Mouse (Mus musculus) hindbrain, embryonic 14.5 days (tissue): ENCODE data around the gene Kcnj10. TPM values are rescaled to one million over a fixed set of nuclear protein-coding genes. Genes with fewer than 3 reads are reported as not detected.

ENCODE experiments used
- ATAC-seq: fragments of 200-750 bp; cut with Nextera tagmentation; 2 replicates; pipeline ENCODE4 v1.8.0; 2017; ENCODE audit warnings: moderate number of reproducible peaks, mild to moderate bottlenecking, moderate TSS enrichment, moderate library complexity; ENCODE audit not compliant: low FRiP score
- DNase-seq: peaks from one replicate; pipeline ENCODE4 v3.0.0-alpha.2; 2015; ENCODE audit warnings: low spot score
- H3K27ac ChIP-seq: fragments of 300-500 bp; sonication (generic); 2 replicates; pipeline ENCODE4 v1.5.1; 2014; ENCODE audit warnings: mild to moderate bottlenecking, moderate library complexity
- H3K27me3 ChIP-seq: fragments of 300-500 bp; sonication (generic); 2 replicates; pipeline ENCODE4 v1.6.1; 2014; ENCODE audit warnings: mild to moderate bottlenecking, low read length, mixed read lengths; ENCODE audit not compliant: control insufficient read depth, insufficient read depth
- H3K36me3 ChIP-seq: fragments of 300-500 bp; sonication (generic); replicated peaks from 2 replicates; pipeline ENCODE4 v1.6.1; 2014; ENCODE audit not compliant: control insufficient read depth, insufficient read depth
- H3K4me1 ChIP-seq: fragments of 300-500 bp; sonication (generic); replicated peaks from 2 replicates; pipeline ENCODE4 v1.6.1; 2014; ENCODE audit warnings: antibody characterized with exemption, low read length, mixed read lengths; ENCODE audit not compliant: control insufficient read depth, insufficient read depth
- H3K4me2 ChIP-seq: fragments of 300-500 bp; sonication (generic); replicated peaks from 2 replicates; pipeline ENCODE4 v1.6.1; 2014; ENCODE audit warnings: mild to moderate bottlenecking, moderate library complexity
- H3K4me3 ChIP-seq: fragments of 300-500 bp; sonication (generic); replicated peaks from 2 replicates; pipeline ENCODE4 v1.5.1; 2014; ENCODE audit warnings: mild to moderate bottlenecking, low read length
- H3K9ac ChIP-seq: fragments of 300-500 bp; sonication (generic); 2 replicates; pipeline ENCODE4 v1.6.1; 2014
- H3K9me3 ChIP-seq: fragments of 300-500 bp; sonication (generic); 2 replicates; pipeline ENCODE4 v1.6.1; 2016; ENCODE audit warnings: low read length; ENCODE audit not compliant: control insufficient read depth
- WGBS: fragments of 180-500 bp; shearing (Covaris S2); extraction: QIAGEN DNeasy Blood & Tissue Kit; methylation state at CpG from one replicate; pipeline ENCODE4 v1.1.7; 2014; 5-methylcytosine and 5-hydroxymethylcytosine counted together
- polyA plus RNA-seq: library from polyadenylated mRNA; unstranded; fragments of >200 nt; fragmentation: Nextera tagmentation; extraction: Ambion mirVana; gene quantifications from 2 replicates; pipeline ENCODE4 v1.2.1, GENCODE M21; 2014

Kcnj10 gene
- polyA plus RNA-seq, 1 experiment from 2014 or later, result 2.8 TPM

- Histone ChIP-seq H3K9ac (peak overlapping the region; percentile 79), H3K27me3 (no peaks in the 10 kb centered on the region), H3K4me2 (peak overlapping the region; percentile 97), H3K27ac (peak overlapping the region; percentile 69), H3K4me3 (peak overlapping the region; percentile 93), H3K4me1 (peaks cover 34% of the 10 kb centered on the region), H3K36me3 (peaks cover 21% of the 10 kb centered on the region), H3K9me3 (no peaks in the 10 kb centered on the region)
- WGBS, result 3% methylated on average over 62 of the region's 62 CpGs
- 0 out of 2 replicates have a peak, but pooled peaks have one; percentile 4 for ATAC-seq
- no peak for DNase-seq
These were observed 35.9 kb downstream of the Kcnj10 start for GRCm38 (mm10) chr1:172376758-172377458.

- DNase-seq (no peak), ATAC-seq (no peak)
- peaks cover 23% of the 10 kb centered on the region for H3K36me3 ChIP-seq
- peaks cover 34% of the 10 kb centered on the region for H3K4me1 ChIP-seq
- no peaks in the 10 kb centered on the region for H3K9me3 ChIP-seq
- 74% methylated on average over 10 of the region's 10 CpGs for WGBS
- H3K27me3 ChIP-seq, result no peaks in the 10 kb centered on the region
- no peak overlapping the region for H3K4me3 ChIP-seq
- no peak overlapping the region for H3K27ac ChIP-seq
- H3K9ac ChIP-seq, result no peak overlapping the region
- no peak overlapping the region for H3K4me2 ChIP-seq
These were observed 39.1 kb downstream of the Kcnj10 start for GRCm38 (mm10) chr1:172380066-172380465.

- Histone ChIP-seq H3K4me3 (no peak overlapping the region), H3K9me3 (no peaks in the 10 kb centered on the region), H3K4me1 (peaks cover 23% of the 10 kb centered on the region), H3K4me2 (no peak overlapping the region), H3K36me3 (peaks cover 23% of the 10 kb centered on the region), H3K9ac (no peak overlapping the region), H3K27me3 (no peaks in the 10 kb centered on the region), H3K27ac (no peak overlapping the region)
- ATAC-seq (no peak), DNase-seq (no peak)
- WGBS, result 93% methylated on average over 1 of the region's 1 CpGs
These were observed 41.1 kb downstream of the Kcnj10 start for GRCm38 (mm10) chr1:172382090-172382489.

GRCm38 (mm10) chr1:172387246-172387645, 46.2 kb downstream of the Kcnj10 start:
- Histone ChIP-seq H3K4me3 (no peak overlapping the region), H3K4me2 (no peak overlapping the region), H3K36me3 (no peaks in the 10 kb centered on the region), H3K9me3 (no peaks in the 10 kb centered on the region), H3K9ac (no peak overlapping the region), H3K27ac (no peak overlapping the region), H3K27me3 (no peaks in the 10 kb centered on the region), H3K4me1 (peaks cover 5% of the 10 kb centered on the region)
- no peak for DNase-seq
- WGBS, result 50% methylated on average over 5 of the region's 5 CpGs
- ATAC-seq, result no peak

- Histone ChIP-seq H3K27ac (no peak overlapping the region), H3K9ac (no peak overlapping the region)
- ATAC-seq, result no peak
These were observed 49.8 kb downstream of the Kcnj10 start for GRCm38 (mm10) chr1:172390769-172391168.

DNA sequence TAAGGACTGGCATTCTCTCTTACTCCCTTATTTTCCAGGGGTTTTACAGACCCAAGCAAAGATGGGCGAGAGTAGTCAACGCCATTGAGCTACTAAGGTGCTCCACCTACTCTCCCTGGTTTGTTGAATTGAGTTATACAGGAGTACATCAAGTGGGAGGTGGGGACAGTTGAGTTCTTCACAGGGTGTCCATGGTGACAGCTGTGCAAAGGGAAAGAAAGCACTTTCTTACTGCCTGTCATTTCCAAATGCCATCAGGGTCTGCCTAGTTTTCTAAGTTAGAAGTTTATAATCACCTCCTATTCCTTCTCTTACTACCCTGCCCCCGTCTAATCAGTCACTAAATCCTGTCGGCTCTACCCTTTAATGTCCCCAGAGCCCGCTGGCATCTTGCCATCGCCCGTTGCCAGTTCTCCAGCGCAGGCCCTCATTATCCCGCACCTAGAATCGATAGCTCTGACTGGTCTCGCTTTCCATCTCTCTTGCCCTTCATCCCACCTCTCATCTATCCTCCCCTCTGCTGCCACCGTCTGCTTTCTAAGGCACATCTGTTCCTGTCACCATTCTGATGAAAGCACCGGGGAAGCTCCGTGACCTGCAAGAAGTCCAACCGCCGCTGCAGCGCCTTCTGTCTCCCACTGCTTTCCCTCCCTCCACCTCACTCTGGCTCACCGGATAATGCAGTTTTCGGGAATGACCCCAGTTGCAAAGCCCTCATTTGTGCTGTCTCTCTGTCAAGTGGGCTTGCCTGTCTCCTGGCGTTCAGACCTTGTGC, 51.0 kb downstream of the Kcnj10 start:
- H3K9ac ChIP-seq, result peak overlapping the region; percentile 1; the same call in 1 of the 2 replicates
- no peaks in the 10 kb centered on the region for H3K9me3 ChIP-seq
- WGBS, result 20% methylated on average over 20 of the region's 20 CpGs
- H3K27ac ChIP-seq, result 0 out of 2 replicates have a peak overlapping the region, but pooled peaks have one; percentile 26
- H3K27me3 ChIP-seq, result no peaks in the 10 kb centered on the region
- H3K4me1 ChIP-seq, result peaks cover 5% of the 10 kb centered on the region
- peak; percentile 72; the same call in 1 of the 2 replicates for ATAC-seq
- DNase-seq, result peak; percentile 45
- H3K4me3 ChIP-seq, result no peak overlapping the region
- H3K36me3 ChIP-seq, result no peaks in the 10 kb centered on the region
- peak overlapping the region; percentile 38 for H3K4me2 ChIP-seq

More at GRCm38 (mm10) chr1:172390769-172391168, 49.8 kb downstream of the Kcnj10 start:
- DNase-seq, result no peak
- H3K9me3 ChIP-seq, result no peaks in the 10 kb centered on the region
- 75% methylated on average over 1 of the region's 1 CpGs for WGBS
- no peak overlapping the region for H3K4me3 ChIP-seq
- H3K4me1 ChIP-seq, result peaks cover 5% of the 10 kb centered on the region
- no peak overlapping the region for H3K4me2 ChIP-seq
- H3K27me3 ChIP-seq, result no peaks in the 10 kb centered on the region
- no peaks in the 10 kb centered on the region for H3K36me3 ChIP-seq

DNA sequence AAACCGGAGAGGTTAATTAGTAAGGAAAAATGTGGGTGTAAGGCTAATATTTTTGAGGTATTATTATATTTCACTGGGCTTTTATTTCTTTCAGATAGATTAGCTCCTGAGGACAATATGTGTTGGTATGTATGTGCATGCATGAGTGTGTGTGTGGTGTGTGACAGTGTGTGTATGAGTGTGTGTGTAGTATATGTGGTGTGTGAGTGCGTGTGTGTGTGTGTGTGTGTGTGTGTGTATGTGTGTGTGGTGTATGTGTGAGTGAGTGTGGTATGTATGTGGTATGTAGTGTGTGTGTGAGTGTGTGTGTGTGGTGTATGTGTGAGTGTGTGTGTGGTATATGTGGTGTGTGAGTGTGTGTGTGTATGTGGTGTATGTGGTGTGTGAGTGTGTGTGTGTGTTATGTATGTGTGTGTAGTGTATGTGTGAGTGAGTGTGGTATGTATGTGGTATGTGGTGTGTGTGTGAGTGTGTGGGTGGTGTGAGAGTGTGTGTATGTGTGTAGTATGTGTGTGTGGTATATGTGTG, 51.7 kb downstream of the Kcnj10 start:
- 84% methylated on average over 2 of the region's 2 CpGs for WGBS
- 0 out of 2 replicates have a peak overlapping the region, but pooled peaks have one; percentile 26 for H3K27ac ChIP-seq
- no peaks in the 10 kb centered on the region for H3K36me3 ChIP-seq
- peaks cover 5% of the 10 kb centered on the region for H3K4me1 ChIP-seq
- no peaks in the 10 kb centered on the region for H3K27me3 ChIP-seq
- H3K4me3 ChIP-seq, result no peak overlapping the region
- H3K9me3 ChIP-seq, result no peaks in the 10 kb centered on the region
- H3K4me2 ChIP-seq, result peak overlapping the region; percentile 38; the same call in 1 of the 2 replicates
- 0 out of 2 replicates have a peak overlapping the region, but pooled peaks have one; percentile 1 for H3K9ac ChIP-seq
- DNase-seq (no peak), ATAC-seq (no peak)

DNA sequence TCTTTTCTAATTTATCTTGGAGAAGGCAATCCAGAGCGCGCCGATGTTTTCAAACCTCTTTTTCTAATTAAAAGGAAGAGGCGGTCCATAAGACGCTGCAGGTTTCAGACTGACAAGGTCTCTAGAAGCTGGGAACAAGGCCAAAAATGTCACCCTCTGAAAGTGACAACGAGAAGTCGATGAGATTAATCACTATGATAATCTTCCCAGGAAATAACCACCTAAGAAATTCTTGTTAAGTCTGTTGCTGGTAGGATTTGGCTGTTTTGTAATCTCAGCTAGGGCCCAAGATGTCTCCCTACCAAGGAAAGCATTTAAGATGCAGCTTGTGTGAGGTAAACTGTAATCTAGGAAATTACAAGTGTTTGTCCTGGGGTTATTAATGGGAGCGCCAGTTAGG, 52.7 kb downstream of the Kcnj10 start:
- no peak overlapping the region for H3K27ac ChIP-seq
- 60% methylated on average over 8 of the region's 8 CpGs for WGBS
- H3K9ac ChIP-seq, result no peak overlapping the region
- no peak overlapping the region for H3K4me2 ChIP-seq
- DNase-seq, result no peak
- H3K27me3 ChIP-seq, result no peaks in the 10 kb centered on the region
- ATAC-seq, result no peak
- no peaks in the 10 kb centered on the region for H3K9me3 ChIP-seq
- no peak overlapping the region for H3K4me3 ChIP-seq
- no peaks in the 10 kb centered on the region for H3K36me3 ChIP-seq
- peaks cover 5% of the 10 kb centered on the region for H3K4me1 ChIP-seq
